Mouse (Mus musculus): ENCODE results near the gene Bmper. TPM values are rescaled to one million over a fixed set of nuclear protein-coding genes. Genes with fewer than 3 reads are reported as not detected.
A peak's percentile ranks its signal among the peaks of the same experiment; 100 is the strongest.

Bmper gene
- total RNA-seq (2014; fragmentation: Nextera tagmentation) = not detected in 2 replicates
- total RNA-seq (2017) = not detected in 2 replicates

GRCm38 (mm10) chr9:23222841-23223548 is at the start of gene Bmper:
TSS of gene Bmper (plus strand) at chr9:23223076.
- peak; percentile 48; the same call in 1 of the 2 replicates for ATAC-seq (replicated peaks; ENCODE audit: low FRiP score, low TSS enrichment, poor library complexity, severe bottlenecking)

- no peak for ATAC-seq (replicated peaks; ENCODE audit: low FRiP score, low TSS enrichment, poor library complexity, severe bottlenecking)
Observed at GRCm38 (mm10) chr9:23177476-23177875, 45.4 kb upstream of the Bmper start.

- ATAC-seq (replicated peaks; ENCODE audit: low FRiP score, low TSS enrichment, poor library complexity, severe bottlenecking) = no peak
Observed at GRCm38 (mm10) chr9:23187181-23187580, 35.7 kb upstream of the Bmper start.

GRCm38 (mm10) chr9:23188136-23188535 is 34.7 kb upstream of the Bmper start:
- no peak for ATAC-seq (replicated peaks; ENCODE audit: low FRiP score, low TSS enrichment, poor library complexity, severe bottlenecking)

GRCm38 (mm10) chr9:23190950-23191349 is 31.9 kb upstream of the Bmper start:
- no peak for ATAC-seq (replicated peaks; ENCODE audit: low FRiP score, low TSS enrichment, poor library complexity, severe bottlenecking)

- no peak for ATAC-seq (replicated peaks; ENCODE audit: low FRiP score, low TSS enrichment, poor library complexity, severe bottlenecking)
Observed at GRCm38 (mm10) chr9:23191431-23191830, 31.4 kb upstream of the Bmper start.

- ATAC-seq (replicated peaks; ENCODE audit: low FRiP score, low TSS enrichment, poor library complexity, severe bottlenecking) = no peak
Observed at GRCm38 (mm10) chr9:23192567-23193331, 30.1 kb upstream of the Bmper start.

- no peak for ATAC-seq (replicated peaks; ENCODE audit: low FRiP score, low TSS enrichment, poor library complexity, severe bottlenecking)
Observed at GRCm38 (mm10) chr9:23198996-23199395, 23.9 kb upstream of the Bmper start.

- no peak for ATAC-seq (replicated peaks; ENCODE audit: low FRiP score, low TSS enrichment, poor library complexity, severe bottlenecking)
Observed at GRCm38 (mm10) chr9:23199841-23200240, 23.0 kb upstream of the Bmper start.

GRCm38 (mm10) chr9:23200828-23201227 is 22.0 kb upstream of the Bmper start:
- ATAC-seq (replicated peaks; ENCODE audit: low FRiP score, low TSS enrichment, poor library complexity, severe bottlenecking) = no peak

GRCm38 (mm10) chr9:23202431-23202830 is 20.4 kb upstream of the Bmper start:
- no peak for ATAC-seq (replicated peaks; ENCODE audit: low FRiP score, low TSS enrichment, poor library complexity, severe bottlenecking)

- ATAC-seq (replicated peaks; ENCODE audit: low FRiP score, low TSS enrichment, poor library complexity, severe bottlenecking) = no peak
Observed at GRCm38 (mm10) chr9:23204339-23205288, 18.3 kb upstream of the Bmper start.

- ATAC-seq (replicated peaks; ENCODE audit: low FRiP score, low TSS enrichment, poor library complexity, severe bottlenecking) = no peak
Observed at GRCm38 (mm10) chr9:23205304-23205703, 17.6 kb upstream of the Bmper start.

GRCm38 (mm10) chr9:23205757-23206156 is 17.1 kb upstream of the Bmper start:
- ATAC-seq (replicated peaks; ENCODE audit: low FRiP score, low TSS enrichment, poor library complexity, severe bottlenecking) = no peak

- no peak for ATAC-seq (replicated peaks; ENCODE audit: low FRiP score, low TSS enrichment, poor library complexity, severe bottlenecking)
Observed at GRCm38 (mm10) chr9:23206181-23206580, 16.7 kb upstream of the Bmper start.

- peak; percentile 93 for ATAC-seq (replicated peaks; ENCODE audit: low FRiP score, low TSS enrichment, poor library complexity, severe bottlenecking)
Observed at GRCm38 (mm10) chr9:23212303-23212702, 10.6 kb upstream of the Bmper start.

- ATAC-seq (replicated peaks; ENCODE audit: low FRiP score, low TSS enrichment, poor library complexity, severe bottlenecking) = peak; percentile 58; the same call in 1 of the 2 replicates
Observed at GRCm38 (mm10) chr9:23219754-23220153, 3.1 kb upstream of the Bmper start.

- ATAC-seq (replicated peaks; ENCODE audit: low FRiP score, low TSS enrichment, poor library complexity, severe bottlenecking) = no peak
Observed at GRCm38 (mm10) chr9:23221976-23222375, 900 bp upstream of the Bmper start.

GRCm38 (mm10) chr9:23222492-23222840 is 410 bp upstream of the Bmper start:
- ATAC-seq (replicated peaks; ENCODE audit: low FRiP score, low TSS enrichment, poor library complexity, severe bottlenecking) = peak; percentile 66

All from megakaryocyte-erythroid progenitor cell, adult 5-6 weeks (primary cell).